Mouse (Mus musculus): ENCODE results near the gene Rexo1. TPM values are rescaled to one million over a fixed set of nuclear protein-coding genes. Genes with fewer than 3 reads are reported as not detected.

The Rexo1 gene
- total and polyA plus RNA-seq, 3 experiments, result 11.6 to 19.8 (median 12.3) TPM

DNA sequence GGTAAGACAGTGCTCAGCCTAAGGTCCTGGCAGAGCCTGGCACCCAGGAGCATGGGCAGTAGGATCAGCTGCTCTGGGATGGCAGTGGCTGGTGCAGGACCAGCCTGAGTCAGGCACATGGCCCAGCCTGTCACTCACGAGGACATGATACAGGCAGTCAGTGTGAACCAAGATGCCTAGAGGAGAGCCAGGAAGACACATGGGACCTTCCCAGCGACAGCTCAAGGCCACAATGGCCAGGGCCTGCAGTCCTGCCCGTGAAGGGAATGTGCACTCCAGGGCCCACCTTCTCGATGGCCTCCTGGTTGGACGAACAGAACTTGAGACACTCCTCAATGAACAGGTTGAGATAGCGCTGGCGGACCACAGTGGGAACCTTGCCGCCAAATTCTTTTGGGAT lies 15.8 kb downstream of the Rexo1 start:
- WGBS, result 86% methylated on average over 8 of the region's 8 CpGs
- Histone ChIP-seq H3K79me2 (replicated peaks; ENCODE audit: control insufficient read depth, insufficient read depth, low read length) (no peaks in the 10 kb centered on the region; the same call in 1 of the 2 replicates), H3K9ac (ENCODE audit: low read depth, low read length) (no peak overlapping the region), H3K4me3 (no peak overlapping the region), H3K27ac (no peak overlapping the region), H3K36me3 (ENCODE audit: control insufficient read depth, insufficient read depth, low read length) (no peaks in the 10 kb centered on the region), H3K4me1 (ENCODE audit: control insufficient read depth, insufficient read depth, low read length) (no peaks in the 10 kb centered on the region), H3K27me3 (ENCODE audit: control insufficient read depth, insufficient read depth, low read length) (no peaks in the 10 kb centered on the region)
- TF ChIP-seq CTCF (IDR thresholded peaks at IDR 0.05), result no peak
- TF ChIP-seq EP300 (IDR thresholded peaks at IDR 0.05; ENCODE audit: insufficient read depth, low read depth, low read length), result no peak
- TF ChIP-seq POLR2A (IDR thresholded peaks at IDR 0.05; ENCODE audit: insufficient read depth, low read depth, low read length), result no peak
- intact Hi-C loops (cut with DNase I), result no loop called here
- no peak for DNase-seq

DNA sequence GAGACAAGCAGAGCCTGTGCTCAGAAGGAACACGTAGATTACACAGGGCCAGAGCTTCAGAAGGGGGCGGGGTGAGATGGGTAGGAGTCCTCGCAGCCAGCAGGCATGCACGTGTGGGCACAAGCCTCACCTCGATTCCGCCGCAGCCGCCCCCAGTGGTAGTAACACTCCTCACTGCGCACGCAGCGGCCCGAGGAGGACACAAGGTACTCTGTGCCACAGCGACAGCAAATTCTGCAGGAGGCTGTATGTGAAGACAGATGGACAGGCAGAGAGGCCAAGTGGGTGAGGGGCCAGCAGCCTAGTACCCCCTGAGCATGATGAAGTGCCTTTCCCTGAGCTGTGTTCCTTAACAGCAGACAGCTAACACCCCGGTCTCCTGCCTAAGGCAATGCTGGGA lies 17.5 kb downstream of the Rexo1 start:
- Histone ChIP-seq H3K27ac (no peak overlapping the region), H3K36me3 (ENCODE audit: control insufficient read depth, insufficient read depth, low read length) (no peaks in the 10 kb centered on the region), H3K79me2 (replicated peaks; ENCODE audit: control insufficient read depth, insufficient read depth, low read length) (no peaks in the 10 kb centered on the region), H3K27me3 (ENCODE audit: control insufficient read depth, insufficient read depth, low read length) (no peaks in the 10 kb centered on the region), H3K9ac (ENCODE audit: low read depth, low read length) (no peak overlapping the region), H3K4me3 (no peak overlapping the region), H3K4me1 (ENCODE audit: control insufficient read depth, insufficient read depth, low read length) (no peaks in the 10 kb centered on the region; the same call in 1 of the 2 replicates)
- WGBS, result 94% methylated on average over 14 of the region's 14 CpGs
- intact Hi-C loops (cut with DNase I), result no loop called here
- DNase-seq, result no peak
- no peak for TF ChIP-seq CTCF (IDR thresholded peaks at IDR 0.05)
- no peak for TF ChIP-seq POLR2A (IDR thresholded peaks at IDR 0.05; ENCODE audit: insufficient read depth, low read depth, low read length)
- no peak for TF ChIP-seq EP300 (IDR thresholded peaks at IDR 0.05; ENCODE audit: insufficient read depth, low read depth, low read length)

DNA sequence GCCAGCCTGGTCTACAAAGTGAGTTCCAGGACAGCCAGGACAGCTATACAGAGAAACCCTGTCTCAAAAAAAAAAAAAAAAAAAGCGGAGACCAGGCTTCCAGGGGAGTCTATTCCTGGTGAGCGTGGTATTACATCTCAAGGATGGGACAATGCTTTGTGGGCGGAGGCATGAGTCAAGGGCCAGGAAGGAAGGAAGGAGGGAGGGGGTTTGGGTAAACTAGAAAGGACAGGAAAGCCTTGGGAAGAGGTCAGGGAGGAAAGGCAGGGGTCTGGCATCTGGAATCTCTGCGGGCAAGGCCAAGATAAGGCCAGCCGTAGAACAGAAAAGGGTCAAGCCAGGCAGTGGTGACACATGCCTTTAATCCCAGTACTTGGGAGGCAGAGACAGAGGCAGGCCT lies 21.9 kb downstream of the Rexo1 start:
- Histone ChIP-seq H3K27me3 (ENCODE audit: control insufficient read depth, insufficient read depth, low read length) (no peaks in the 10 kb centered on the region), H3K27ac (no peak overlapping the region), H3K36me3 (ENCODE audit: control insufficient read depth, insufficient read depth, low read length) (no peaks in the 10 kb centered on the region), H3K4me3 (no peak overlapping the region), H3K79me2 (replicated peaks; ENCODE audit: control insufficient read depth, insufficient read depth, low read length) (no peaks in the 10 kb centered on the region), H3K9ac (ENCODE audit: low read depth, low read length) (no peak overlapping the region), H3K4me1 (ENCODE audit: control insufficient read depth, insufficient read depth, low read length) (no peaks in the 10 kb centered on the region; the same call in 1 of the 2 replicates)
- DNase-seq, result no peak
- intact Hi-C loops (cut with DNase I), result no loop called here
- WGBS, result 22% methylated on average over 5 of the region's 5 CpGs
- TF ChIP-seq POLR2A (IDR thresholded peaks at IDR 0.05; ENCODE audit: insufficient read depth, low read depth, low read length), result no peak
- TF ChIP-seq CTCF (IDR thresholded peaks at IDR 0.05), result no peak

DNA sequence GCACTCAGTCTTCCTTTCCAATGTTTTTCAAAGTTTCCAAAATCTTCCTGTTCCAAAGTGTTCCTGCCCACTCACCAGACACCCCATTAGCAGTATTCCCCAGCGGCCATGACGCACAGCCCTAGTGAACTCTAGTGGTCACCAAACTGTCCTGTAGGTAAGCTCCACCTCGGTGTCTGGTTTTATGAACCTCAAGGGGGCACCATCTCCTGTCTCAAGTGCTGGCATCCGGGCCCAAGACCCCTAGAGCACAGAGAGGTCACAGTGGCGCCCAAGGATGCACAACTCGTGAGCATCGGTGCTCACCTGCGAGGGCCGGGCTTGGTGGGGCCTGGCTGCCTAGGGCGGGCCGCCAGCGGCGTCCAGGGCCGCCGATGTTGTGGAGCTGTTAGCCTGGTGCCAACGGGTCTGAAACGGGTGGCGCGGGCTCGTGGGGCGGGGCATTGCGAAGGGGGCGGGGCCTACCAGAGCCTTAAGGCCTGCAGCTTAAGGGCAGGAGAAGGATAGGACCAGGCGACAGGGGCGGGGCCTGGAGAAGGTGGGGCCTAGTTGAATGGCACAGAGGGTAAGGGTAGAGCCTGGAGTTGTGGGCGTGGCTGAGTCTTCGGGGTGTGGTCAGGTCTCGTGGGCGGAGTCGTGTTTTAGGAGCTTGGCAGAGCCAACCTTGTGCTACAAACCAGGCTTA lies 22.5 kb downstream of the Rexo1 start, which contains the start of gene Atp8b3:
Gene Atp8b3, minus strand, starts transcription at position 415 of the 685 bp plus-strand sequence.
- H3K27ac ChIP-seq, result no peak within 1 kb of the TSS
- 5% methylated on average over 30 of the region's 30 CpGs for WGBS

DNA sequence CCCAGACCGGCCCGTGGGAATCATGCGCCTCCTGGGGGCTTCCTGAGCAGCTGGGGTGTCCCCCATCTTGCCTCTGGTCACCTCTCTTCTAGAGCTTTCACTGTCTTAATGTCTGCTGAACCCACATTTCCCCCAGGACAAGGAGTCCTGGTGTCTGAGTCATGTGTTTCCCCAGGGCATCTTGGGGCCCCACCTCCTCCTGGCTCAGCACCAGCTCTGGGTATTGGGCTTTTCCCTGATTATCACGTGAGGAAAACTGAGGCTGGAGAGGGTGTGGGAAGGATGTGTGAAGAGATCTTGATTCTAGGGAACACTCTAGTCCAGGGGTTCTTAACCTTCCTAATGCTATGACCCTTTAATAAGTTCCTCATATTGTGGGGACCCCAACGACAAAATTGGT lies 23.2 kb downstream of the Rexo1 start:
- H3K79me2 ChIP-seq (replicated peaks; ENCODE audit: control insufficient read depth, insufficient read depth, low read length), result no peaks in the 10 kb centered on the region
- no peaks in the 10 kb centered on the region for H3K27me3 ChIP-seq (ENCODE audit: control insufficient read depth, insufficient read depth, low read length)
- H3K9ac ChIP-seq (ENCODE audit: low read depth, low read length), result no peak overlapping the region
- 45% methylated on average over 5 of the region's 5 CpGs for whole genome bisulfite sequencing
- DNase-seq, result no peak
- no peak overlapping the region for H3K27ac ChIP-seq
- intact Hi-C loops (cut with DNase I), result no loop called here
- H3K4me1 ChIP-seq (ENCODE audit: control insufficient read depth, insufficient read depth, low read length), result no peaks in the 10 kb centered on the region; the same call in 1 of the 2 replicates
- H3K36me3 ChIP-seq (ENCODE audit: control insufficient read depth, insufficient read depth, low read length), result no peaks in the 10 kb centered on the region
- H3K4me3 ChIP-seq, result no peak overlapping the region
- TF ChIP-seq POLR2A (IDR thresholded peaks at IDR 0.05; ENCODE audit: insufficient read depth, low read depth, low read length), result no peak
- TF ChIP-seq CTCF (IDR thresholded peaks at IDR 0.05), result no peak
- no peak for TF ChIP-seq EP300 (IDR thresholded peaks at IDR 0.05; ENCODE audit: insufficient read depth, low read depth, low read length)

More for the DNA sequence above, 22.5 kb downstream of the Rexo1 start, which contains the start of gene Atp8b3:
- Histone ChIP-seq H3K4me1 (ENCODE audit: control insufficient read depth, insufficient read depth, low read length) (no peaks in the 10 kb centered on the region; the same call in 1 of the 2 replicates), H3K27me3 (ENCODE audit: control insufficient read depth, insufficient read depth, low read length) (no peaks in the 10 kb centered on the region), H3K79me2 (replicated peaks; ENCODE audit: control insufficient read depth, insufficient read depth, low read length) (no peaks in the 10 kb centered on the region), H3K36me3 (ENCODE audit: control insufficient read depth, insufficient read depth, low read length) (no peaks in the 10 kb centered on the region), H3K9ac (ENCODE audit: low read depth, low read length) (no peak within 1 kb of the TSS), H3K4me3 (no peak within 1 kb of the TSS)
- peak; percentile 52 to 74 for DNase-seq
- TF ChIP-seq EP300 (IDR thresholded peaks at IDR 0.05; ENCODE audit: insufficient read depth, low read depth, low read length), result no peak
- peak; percentile 22; the same call in 1 of the 2 replicates for TF ChIP-seq CTCF (IDR thresholded peaks at IDR 0.05)
- intact Hi-C loops (cut with DNase I), result no loop called here

DNA sequence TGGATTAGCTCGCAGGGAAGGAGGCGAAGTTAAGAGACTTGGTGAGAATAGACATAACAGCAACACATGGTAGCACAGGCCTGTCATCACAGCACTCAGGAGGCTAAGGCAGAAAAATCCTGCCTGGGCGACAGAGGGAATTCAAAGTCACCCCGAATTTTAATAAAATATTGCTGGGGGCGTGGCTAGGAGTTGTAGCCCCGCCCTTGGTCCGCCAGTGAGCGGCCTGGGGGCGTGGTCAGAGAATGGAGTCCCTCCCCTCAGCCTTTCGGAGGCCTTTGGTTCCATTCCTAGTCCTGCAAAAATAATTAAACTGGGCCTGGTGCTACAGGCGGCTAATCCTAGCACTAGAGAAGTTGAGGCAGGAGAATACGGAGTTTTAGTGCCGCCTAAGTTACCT lies 25.6 kb downstream of the Rexo1 start:
- no peak overlapping the region for H3K4me3 ChIP-seq
- no peak for TF ChIP-seq EP300 (IDR thresholded peaks at IDR 0.05; ENCODE audit: insufficient read depth, low read depth, low read length)
- no peak for TF ChIP-seq CTCF (IDR thresholded peaks at IDR 0.05)
- no peak for TF ChIP-seq POLR2A (IDR thresholded peaks at IDR 0.05; ENCODE audit: insufficient read depth, low read depth, low read length)
- no peak for DNase-seq
- H3K36me3 ChIP-seq (ENCODE audit: control insufficient read depth, insufficient read depth, low read length), result no peaks in the 10 kb centered on the region
- H3K27ac ChIP-seq, result no peak overlapping the region
- H3K4me1 ChIP-seq (ENCODE audit: control insufficient read depth, insufficient read depth, low read length), result no peaks in the 10 kb centered on the region; the same call in 1 of the 2 replicates
- no peaks in the 10 kb centered on the region for H3K79me2 ChIP-seq (replicated peaks; ENCODE audit: control insufficient read depth, insufficient read depth, low read length)
- no peak overlapping the region for H3K9ac ChIP-seq (ENCODE audit: low read depth, low read length)
- WGBS, result 26% methylated on average over 13 of the region's 13 CpGs
- H3K27me3 ChIP-seq (ENCODE audit: control insufficient read depth, insufficient read depth, low read length), result no peaks in the 10 kb centered on the region
- intact Hi-C loops (cut with DNase I), result no loop called here
